Mouse (Mus musculus) layer of hippocampus, postnatal 25 days (tissue): Measurements from ENCODE around the gene Prss2. TPM values are rescaled to one million over a fixed set of nuclear protein-coding genes. Genes with fewer than 3 reads are reported as not detected.
"Not testable (repeated sequence)": the region's sequence is repeated elsewhere in the genome, so short reads cannot be mapped to it uniquely, and the experiment has no call there.

Experiments used
- DNase-seq, 2 experiments: peaks; one replicate each; pipeline ENCODE4 v3.0.0; 2022; ENCODE audit warnings: mixed read lengths in 2 of 2, low spot score in 1 of 2; ENCODE audit errors: extremely low spot score in 1 of 2
- total RNA-seq, 2 experiments: library from RNA; stranded (reverse); gene quantifications; 2 replicates each; pipeline ENCODE4 v1.2.3; 2021

Prss2 gene
- total RNA-seq, 2 experiments from 2014 or later = not detected

DNA sequence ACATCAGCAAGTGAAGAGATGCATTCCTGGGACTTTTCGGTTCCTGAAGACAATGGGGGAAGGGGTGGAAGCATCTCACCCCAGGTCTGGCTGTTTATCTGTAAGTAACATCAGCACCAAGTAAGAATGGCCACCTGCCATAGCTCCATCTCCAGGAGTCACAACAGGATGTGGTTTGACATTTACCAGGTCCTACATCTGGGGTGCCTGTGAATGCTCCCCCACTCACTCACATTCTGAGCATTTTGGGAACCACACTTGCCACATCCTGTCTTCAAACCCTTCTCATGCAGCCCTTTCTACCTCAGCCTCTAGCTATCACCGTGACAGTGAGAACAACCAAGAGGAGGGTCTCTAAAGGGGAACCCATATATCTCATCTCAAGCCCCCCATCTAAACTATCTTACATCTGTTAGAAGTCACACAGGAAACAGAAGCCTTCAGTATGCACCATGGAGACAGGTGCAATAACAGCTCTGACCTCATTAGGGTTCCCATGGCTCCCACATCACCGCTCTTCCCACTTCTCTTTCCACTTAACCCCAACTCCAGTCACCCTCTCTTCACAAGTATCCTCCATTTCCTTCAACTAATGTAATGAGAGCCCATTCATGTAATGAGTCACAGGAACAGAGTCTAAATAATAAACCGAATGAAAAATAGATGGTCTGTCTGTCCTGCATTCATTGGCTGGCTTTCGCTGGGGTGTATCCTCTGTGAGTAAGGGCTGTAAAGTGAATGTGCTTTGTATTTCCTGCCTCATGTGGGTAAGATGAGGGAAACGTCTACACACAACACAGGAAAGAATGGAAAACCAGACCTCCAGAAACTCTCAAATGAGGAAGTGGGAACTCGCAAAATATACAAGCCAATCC lies 32.9 kb downstream of the Prss2 start:
- no peak for DNase-seq

- DNase-seq = no peak
These were observed 34.8 kb downstream of the Prss2 start for GRCm38 (mm10) chr6:41556389-41556788.

GRCm38 (mm10) chr6:41557468-41557867 lies 35.9 kb downstream of the Prss2 start:
- no peak for DNase-seq

DNA sequence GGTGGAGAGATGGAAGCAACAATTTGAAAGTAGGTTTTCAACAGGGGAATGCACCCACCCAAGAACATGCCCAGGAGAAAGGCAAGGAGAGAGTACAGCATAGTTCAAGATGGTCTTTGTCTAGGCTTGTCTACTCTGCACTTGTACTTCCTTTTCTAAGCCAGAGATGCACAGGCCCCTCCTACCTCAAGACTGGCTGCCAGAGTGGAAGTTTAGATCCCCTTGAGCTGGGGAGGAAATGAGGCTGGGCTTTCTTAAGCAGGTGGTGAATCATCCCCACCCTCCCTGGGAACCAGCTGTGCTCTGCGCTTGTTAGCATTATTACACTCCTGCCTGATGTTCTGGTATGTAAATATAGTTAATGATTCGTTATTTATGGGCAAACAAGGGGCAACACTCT lies 36.7 kb downstream of the Prss2 start:
- no peak for DNase-seq

GRCm38 (mm10) chr6:41559331-41559730 lies 37.7 kb downstream of the Prss2 start:
- no peak for DNase-seq

DNA sequence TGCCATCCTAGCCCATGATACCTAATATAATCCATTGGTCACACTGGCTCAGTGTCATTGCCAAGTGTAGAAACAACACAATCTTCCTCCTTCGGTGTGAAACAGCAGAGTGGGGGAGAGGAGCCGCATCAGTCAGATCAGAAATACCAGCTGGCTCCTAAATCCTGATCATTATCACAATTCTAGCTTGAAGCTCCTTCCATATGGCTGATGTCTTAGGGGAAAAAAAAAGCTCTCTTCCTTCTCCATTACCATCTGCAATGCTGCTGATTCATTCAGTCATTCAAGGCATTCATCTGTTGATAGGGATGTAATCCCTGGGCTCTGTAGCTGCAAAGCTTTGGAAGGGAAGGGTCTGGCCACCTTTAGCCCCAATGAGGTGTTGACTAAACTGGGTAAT lies 38.7 kb downstream of the Prss2 start:
- no peak for DNase-seq

DNA sequence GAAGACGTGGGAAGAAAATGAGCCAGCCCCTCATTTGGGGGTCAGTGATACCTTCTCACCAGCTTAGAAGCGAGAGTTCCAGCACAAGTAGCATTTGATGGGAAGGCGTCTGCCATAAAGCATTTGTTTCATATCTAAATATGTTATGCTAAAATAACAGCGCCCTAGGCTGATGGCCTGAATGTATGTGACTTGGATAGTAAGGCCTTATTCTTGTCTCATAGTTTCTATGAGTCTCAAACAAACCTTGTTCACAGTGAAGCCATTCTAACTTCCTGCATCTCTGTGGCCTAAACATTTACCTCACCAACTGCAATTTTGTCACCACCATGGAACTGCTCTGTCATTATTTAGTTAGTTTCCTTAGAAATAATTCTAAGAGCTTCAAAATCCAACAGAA lies 41.0 kb downstream of the Prss2 start:
- no peak for DNase-seq

DNA sequence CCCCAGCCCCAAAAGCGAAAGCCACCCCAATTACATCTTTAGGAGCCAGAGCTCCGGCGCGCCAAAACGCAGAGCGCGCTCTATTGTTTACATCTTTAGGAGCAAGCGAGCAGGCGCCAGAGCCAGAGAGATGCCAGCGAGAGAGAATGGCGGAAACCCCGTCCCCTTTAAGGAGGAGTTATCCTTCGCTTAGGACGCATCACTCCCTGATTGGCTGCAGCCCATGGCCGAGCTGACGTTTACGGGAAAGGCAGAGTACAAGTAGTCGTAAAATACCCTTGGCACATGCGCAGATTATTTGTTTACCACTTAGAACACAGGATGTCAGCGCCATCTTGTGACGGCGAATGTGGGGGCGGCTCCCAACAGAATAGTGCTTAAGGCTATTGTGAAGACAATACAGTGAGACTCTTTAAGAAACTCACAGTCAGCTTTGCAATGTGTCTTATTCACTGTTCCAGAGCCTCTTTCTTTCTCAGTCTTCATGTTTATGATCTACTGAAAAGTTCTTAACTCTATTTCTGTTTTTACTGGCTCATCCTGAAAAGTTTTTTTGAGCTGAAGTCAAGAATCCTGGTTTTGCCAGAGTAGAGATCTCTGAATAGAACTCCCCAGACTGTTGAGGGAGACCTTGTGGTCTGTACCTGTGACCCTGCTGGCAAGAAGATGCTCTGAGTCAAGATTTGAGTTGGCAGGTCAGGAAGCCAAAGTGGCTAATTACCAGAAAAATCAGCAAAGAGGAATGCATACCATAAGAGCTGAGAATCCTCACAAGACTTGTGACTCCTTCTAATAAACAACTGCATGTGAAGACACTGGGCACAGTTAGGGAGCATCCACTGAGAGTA lies 41.7 kb downstream of the Prss2 start:
- not testable (repeated sequence) for DNase-seq

- DNase-seq = no peak
These were observed 43.7 kb downstream of the Prss2 start for GRCm38 (mm10) chr6:41565261-41565660.

- no peak for DNase-seq
These were observed 45.4 kb downstream of the Prss2 start for GRCm38 (mm10) chr6:41566965-41567364.

DNA sequence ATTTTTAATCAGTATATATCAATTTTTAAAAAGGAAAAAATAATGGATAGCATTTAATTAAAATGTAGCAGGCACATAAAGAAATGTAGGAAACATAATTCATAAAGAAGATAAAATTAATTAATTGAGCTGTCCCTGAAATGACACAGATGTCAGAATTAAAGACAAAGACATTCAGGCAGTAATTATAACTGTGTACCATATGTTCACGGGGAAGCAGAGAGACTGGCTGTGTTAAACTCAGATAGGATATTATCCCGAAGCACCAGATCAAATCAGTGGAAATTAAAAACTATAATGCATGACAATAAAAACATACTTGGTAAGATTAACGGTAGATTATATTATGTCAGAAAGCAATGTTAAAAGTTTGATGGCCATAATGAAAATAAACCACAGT lies 47.5 kb downstream of the Prss2 start:
- DNase-seq = no peak

Other genes with a start within 250 kb of the Prss2 start
- gene Try4, start 219.5 kb upstream of the Prss2 start, total RNA-seq = not detected
- gene Try5, start 204.9 kb upstream of the Prss2 start, total RNA-seq = not detected
- gene Try10, start 167.7 kb upstream of the Prss2 start, total RNA-seq = not detected
- not detected for gene Prss3, start 144.1 kb upstream of the Prss2 start, total RNA-seq
- gene Gm5771, start 129.4 kb upstream of the Prss2 start, total RNA-seq = not detected
- gene Gm10334, start 75.6 kb upstream of the Prss2 start, total RNA-seq = not detected
- not detected for gene Prss1, start 62.9 kb upstream of the Prss2 start, total RNA-seq
- gene Ephb6, start 83.7 kb downstream of the Prss2 start, total RNA-seq = 10 to 100 TPM; 67.6 to 67.9 TPM
- 1 to 10 TPM in 1 of 2 experiments, under 1 TPM in 1; 0.57 to 1.2 TPM for gene Trpv6, start 114.6 kb downstream of the Prss2 start, total RNA-seq
- not detected for gene Trpv5, start 159.0 kb downstream of the Prss2 start, total RNA-seq
- gene Llcfc1, start 162.6 kb downstream of the Prss2 start, total RNA-seq = not detected
- gene Kel, start 182.6 kb downstream of the Prss2 start, total RNA-seq = not detected